Mouse (Mus musculus): ENCODE data around the gene Atp4b. TPM values are rescaled to one million over a fixed set of nuclear protein-coding genes. Genes with fewer than 3 reads are reported as not detected.
A peak's percentile ranks its signal among the peaks of the same experiment; 100 is the strongest.

Gene Atp4b
- polyA plus RNA-seq, 1 experiment from 2014 or later: not detected

DNA sequence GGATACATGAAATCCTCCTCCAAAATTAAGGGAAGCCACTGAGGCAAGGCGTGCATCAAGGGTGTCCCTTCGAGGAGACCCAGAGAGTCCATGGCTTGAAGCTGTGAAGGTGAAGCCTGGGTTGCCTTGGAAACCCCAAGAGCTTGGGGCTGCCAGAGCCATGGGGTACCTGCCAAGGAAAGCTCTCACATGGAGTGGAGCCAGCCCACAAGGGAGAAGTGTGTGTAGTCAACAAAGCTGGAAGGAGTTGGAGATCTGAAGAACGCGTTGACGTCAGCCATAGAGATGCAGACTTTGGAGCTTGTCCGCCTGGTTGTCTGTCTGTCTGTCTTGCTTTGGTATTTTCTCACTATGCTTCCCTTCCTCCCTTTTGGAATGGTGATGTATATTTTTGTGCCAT, 24.3 kb upstream of the Atp4b start:
- Histone ChIP-seq H3K9ac (replicated peaks; ENCODE audit: low read depth, low read length) (no peak overlapping the region), H3K4me3 (replicated peaks; ENCODE audit: low read length) (no peak overlapping the region)
- ATAC-seq: no peak

DNA sequence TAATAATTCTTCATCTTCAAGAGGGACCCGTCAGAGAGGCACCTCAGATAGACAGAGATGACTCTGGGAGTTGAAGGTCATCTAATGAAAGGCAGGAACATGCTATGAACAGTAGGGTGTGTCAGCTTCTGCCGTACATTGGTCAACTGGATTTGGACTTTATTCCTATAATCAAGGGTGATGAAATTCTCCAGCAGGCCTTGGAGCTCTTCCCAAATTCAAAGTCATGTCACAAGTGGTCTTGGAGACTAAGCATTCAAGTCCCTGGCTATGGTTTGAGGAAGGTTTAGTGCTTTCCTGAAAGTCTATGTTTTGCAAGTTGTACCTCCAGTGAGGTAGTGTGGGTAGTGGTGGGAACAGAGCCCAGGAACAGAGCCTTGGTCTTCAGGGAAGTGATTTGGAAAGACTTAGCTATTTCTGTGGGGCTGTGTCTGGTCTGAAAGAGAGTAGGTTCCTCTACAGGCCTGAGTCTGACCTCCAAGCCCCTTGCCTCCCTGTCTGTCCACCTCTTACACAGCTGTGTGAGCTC, 22.6 kb upstream of the Atp4b start:
- no peaks in the 10 kb centered on the region for H3K9me3 ChIP-seq (ENCODE audit: control insufficient read depth, low read length)
- no peak for ATAC-seq
- 81% methylated on average over 2 of the region's 2 CpGs for WGBS
- H3K36me3 ChIP-seq (ENCODE audit: control insufficient read depth, insufficient read depth): no peaks in the 10 kb centered on the region
- no peak overlapping the region for H3K4me3 ChIP-seq (replicated peaks; ENCODE audit: low read length)
- H3K27me3 ChIP-seq (replicated peaks; ENCODE audit: control insufficient read depth, insufficient read depth, low read length): no peaks in the 10 kb centered on the region
- H3K4me2 ChIP-seq (ENCODE audit: low read length): no peak overlapping the region
- H3K4me1 ChIP-seq (replicated peaks; ENCODE audit: control insufficient read depth, insufficient read depth, low read length): no peaks in the 10 kb centered on the region
- no peak overlapping the region for H3K9ac ChIP-seq (replicated peaks; ENCODE audit: low read depth, low read length)
- H3K27ac ChIP-seq (ENCODE audit: low read length): no peak overlapping the region

More for the DNA sequence above, 24.3 kb upstream of the Atp4b start:
- Histone ChIP-seq H3K36me3 (ENCODE audit: control insufficient read depth, insufficient read depth) (no peaks in the 10 kb centered on the region), H3K9me3 (ENCODE audit: control insufficient read depth, low read length) (no peaks in the 10 kb centered on the region), H3K27me3 (replicated peaks; ENCODE audit: control insufficient read depth, insufficient read depth, low read length) (no peaks in the 10 kb centered on the region), H3K27ac (ENCODE audit: low read length) (no peak overlapping the region), H3K4me2 (ENCODE audit: low read length) (no peak overlapping the region), H3K4me1 (replicated peaks; ENCODE audit: control insufficient read depth, insufficient read depth, low read length) (no peaks in the 10 kb centered on the region)
- WGBS: 85% methylated on average over 6 of the region's 6 CpGs

DNA sequence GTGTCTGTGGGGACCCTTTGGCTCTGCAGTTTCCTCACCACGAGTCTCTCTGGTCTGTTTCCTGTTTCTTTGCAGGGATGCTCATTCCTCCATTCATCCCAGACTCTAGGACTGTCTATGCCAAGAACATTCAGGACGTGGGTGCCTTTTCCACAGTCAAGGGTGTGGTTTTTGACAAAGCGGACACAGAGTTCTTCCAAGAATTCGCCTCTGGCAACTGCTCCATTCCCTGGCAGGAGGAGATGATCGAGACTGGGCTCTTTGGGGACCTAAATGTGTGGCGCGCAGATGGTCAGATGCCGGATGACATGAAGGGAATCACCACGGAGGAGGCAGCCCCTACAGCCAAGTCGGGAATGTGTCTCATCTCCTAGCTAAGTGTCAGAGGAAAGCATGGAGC, 19.3 kb upstream of the Atp4b start:
- no peaks in the 10 kb centered on the region for H3K4me1 ChIP-seq (replicated peaks; ENCODE audit: control insufficient read depth, insufficient read depth, low read length)
- no peak overlapping the region for H3K27ac ChIP-seq (ENCODE audit: low read length)
- H3K9ac ChIP-seq (replicated peaks; ENCODE audit: low read depth, low read length): no peak overlapping the region
- no peaks in the 10 kb centered on the region for H3K36me3 ChIP-seq (ENCODE audit: control insufficient read depth, insufficient read depth)
- 80% methylated on average over 10 of the region's 10 CpGs for WGBS
- H3K4me2 ChIP-seq (ENCODE audit: low read length): no peak overlapping the region
- no peak overlapping the region for H3K4me3 ChIP-seq (replicated peaks; ENCODE audit: low read length)
- no peak for ATAC-seq
- no peaks in the 10 kb centered on the region for H3K9me3 ChIP-seq (ENCODE audit: control insufficient read depth, low read length)
- no peaks in the 10 kb centered on the region for H3K27me3 ChIP-seq (replicated peaks; ENCODE audit: control insufficient read depth, insufficient read depth, low read length)

DNA sequence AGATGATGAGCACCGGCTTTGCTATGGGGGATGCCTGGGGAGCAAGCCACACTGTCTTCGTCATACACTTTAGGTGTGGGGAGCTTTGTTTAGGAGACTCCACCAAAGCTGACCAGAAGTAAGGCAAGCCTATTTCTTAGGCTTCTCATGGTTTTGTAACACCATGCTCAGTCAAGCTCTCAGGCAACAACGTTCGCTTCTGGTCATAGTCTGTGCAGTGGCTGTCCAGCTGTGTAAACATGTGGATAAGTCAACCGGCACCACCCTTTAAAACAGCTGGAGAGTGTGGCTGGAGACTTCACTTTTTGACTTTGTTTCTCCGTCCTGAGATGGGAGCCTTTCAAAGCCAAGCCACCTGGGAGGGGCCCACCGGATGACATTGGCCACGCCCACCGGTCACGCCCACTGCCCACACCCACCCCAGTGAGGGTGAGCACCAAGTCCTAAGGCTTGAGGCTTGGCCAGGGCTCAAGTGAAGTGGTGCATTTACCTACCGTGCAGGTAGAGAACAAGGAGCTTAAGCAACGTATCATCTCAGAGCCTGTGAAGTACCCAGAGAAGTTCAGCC, 17.3 kb upstream of the Atp4b start:
- Histone ChIP-seq H3K4me1 (replicated peaks; ENCODE audit: control insufficient read depth, insufficient read depth, low read length) (no peaks in the 10 kb centered on the region), H3K27ac (ENCODE audit: low read length) (no peak overlapping the region), H3K9me3 (ENCODE audit: control insufficient read depth, low read length) (no peaks in the 10 kb centered on the region), H3K4me3 (replicated peaks; ENCODE audit: low read length) (no peak overlapping the region), H3K36me3 (ENCODE audit: control insufficient read depth, insufficient read depth) (no peaks in the 10 kb centered on the region), H3K9ac (replicated peaks; ENCODE audit: low read depth, low read length) (no peak overlapping the region), H3K27me3 (replicated peaks; ENCODE audit: control insufficient read depth, insufficient read depth, low read length) (no peaks in the 10 kb centered on the region), H3K4me2 (ENCODE audit: low read length) (no peak overlapping the region)
- 64% methylated on average over 12 of the region's 12 CpGs for WGBS
- no peak for ATAC-seq

DNA sequence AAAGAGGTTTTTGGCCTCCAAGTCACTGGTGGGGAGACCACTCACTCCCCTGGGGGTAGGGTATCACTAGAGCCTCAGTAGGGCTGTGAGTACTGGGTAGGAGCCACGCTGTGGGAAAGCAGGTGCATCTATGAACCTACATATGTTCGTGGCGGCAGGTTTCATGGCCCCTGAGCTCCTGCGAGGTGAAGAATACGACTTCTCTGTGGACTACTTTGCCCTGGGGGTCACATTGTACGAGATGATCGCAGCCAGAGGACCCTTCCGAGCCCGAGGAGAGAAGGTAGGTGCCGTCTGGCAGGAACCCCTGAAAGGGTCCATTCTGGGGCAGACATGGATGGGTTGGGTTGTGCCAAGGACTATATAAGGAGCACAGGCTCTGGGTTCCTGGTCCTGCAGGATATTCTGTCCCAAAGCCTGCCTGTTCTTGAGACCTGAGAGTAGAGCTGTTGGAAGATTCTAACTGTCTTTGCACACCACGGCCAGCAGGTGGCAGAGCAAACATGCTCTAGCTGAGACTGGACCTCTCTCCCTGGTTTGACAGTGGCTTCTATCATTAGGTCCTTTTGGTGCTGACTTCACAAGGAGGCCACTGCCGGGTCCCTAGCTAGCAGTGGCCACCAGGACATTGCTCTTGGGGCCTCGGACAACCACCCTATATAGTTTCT, 16.4 kb upstream of the Atp4b start:
- no peaks in the 10 kb centered on the region for H3K4me1 ChIP-seq (replicated peaks; ENCODE audit: control insufficient read depth, insufficient read depth, low read length)
- H3K4me3 ChIP-seq (replicated peaks; ENCODE audit: low read length): no peak overlapping the region
- no peak overlapping the region for H3K9ac ChIP-seq (replicated peaks; ENCODE audit: low read depth, low read length)
- H3K9me3 ChIP-seq (ENCODE audit: control insufficient read depth, low read length): no peaks in the 10 kb centered on the region
- H3K4me2 ChIP-seq (ENCODE audit: low read length): no peak overlapping the region
- 65% methylated on average over 13 of the region's 13 CpGs for WGBS
- no peaks in the 10 kb centered on the region for H3K27me3 ChIP-seq (replicated peaks; ENCODE audit: control insufficient read depth, insufficient read depth, low read length)
- no peak overlapping the region for H3K27ac ChIP-seq (ENCODE audit: low read length)
- ATAC-seq: no peak
- no peaks in the 10 kb centered on the region for H3K36me3 ChIP-seq (ENCODE audit: control insufficient read depth, insufficient read depth)

DNA sequence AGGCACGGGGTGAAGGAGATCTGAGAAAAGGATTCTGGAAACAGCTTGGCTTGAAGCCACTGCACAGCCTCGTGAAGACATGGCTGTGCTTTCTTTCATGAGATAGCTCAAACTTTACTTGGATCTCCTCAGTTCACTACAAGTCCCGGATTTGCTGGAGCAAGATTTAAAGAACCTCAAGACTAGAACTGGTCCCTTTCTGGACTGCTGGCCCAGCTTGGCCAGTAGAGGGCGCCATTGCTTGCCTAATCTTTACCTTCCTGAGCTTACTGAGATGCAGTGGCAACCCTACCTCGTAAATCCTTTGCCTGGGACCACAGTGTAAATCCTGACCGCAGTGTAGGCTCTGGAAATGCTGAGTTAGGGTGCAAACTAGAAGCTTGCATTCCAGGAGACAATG, 15.0 kb upstream of the Atp4b start:
- H3K9ac ChIP-seq (replicated peaks; ENCODE audit: low read depth, low read length): no peak overlapping the region
- no peak overlapping the region for H3K4me3 ChIP-seq (replicated peaks; ENCODE audit: low read length)
- no peak overlapping the region for H3K27ac ChIP-seq (ENCODE audit: low read length)
- no peaks in the 10 kb centered on the region for H3K4me1 ChIP-seq (replicated peaks; ENCODE audit: control insufficient read depth, insufficient read depth, low read length)
- WGBS: 27% methylated on average over 6 of the region's 6 CpGs
- H3K36me3 ChIP-seq (ENCODE audit: control insufficient read depth, insufficient read depth): no peaks in the 10 kb centered on the region
- H3K4me2 ChIP-seq (ENCODE audit: low read length): no peak overlapping the region
- H3K27me3 ChIP-seq (replicated peaks; ENCODE audit: control insufficient read depth, insufficient read depth, low read length): no peaks in the 10 kb centered on the region
- H3K9me3 ChIP-seq (ENCODE audit: control insufficient read depth, low read length): no peaks in the 10 kb centered on the region
- ATAC-seq: 0 out of 2 replicates have a peak, but pooled peaks have one; percentile 45

DNA sequence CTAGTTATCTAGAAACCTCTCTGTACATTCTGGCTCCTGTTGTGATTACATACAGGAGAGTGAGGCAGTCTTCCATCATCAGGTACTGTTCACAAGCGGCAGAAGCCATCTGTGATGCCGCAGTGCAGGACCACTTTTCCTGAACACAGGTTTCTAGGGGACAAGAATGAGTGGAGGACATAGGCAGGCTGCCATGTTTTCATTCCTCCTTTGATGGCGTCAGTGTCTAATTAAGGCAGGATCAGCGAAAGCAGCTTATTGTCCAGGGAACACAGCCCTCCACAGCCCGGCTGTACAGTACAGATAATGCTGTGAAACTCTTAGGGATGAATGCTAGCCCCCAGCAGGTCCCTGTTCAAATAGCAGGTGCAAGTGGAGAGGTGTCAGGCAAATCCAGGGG, 9.4 kb upstream of the Atp4b start:
- H3K27me3 ChIP-seq (replicated peaks; ENCODE audit: control insufficient read depth, insufficient read depth, low read length): no peaks in the 10 kb centered on the region
- no peak overlapping the region for H3K4me2 ChIP-seq (ENCODE audit: low read length)
- H3K9ac ChIP-seq (replicated peaks; ENCODE audit: low read depth, low read length): no peak overlapping the region
- H3K9me3 ChIP-seq (ENCODE audit: control insufficient read depth, low read length): no peaks in the 10 kb centered on the region
- WGBS: 40% methylated on average over 5 of the region's 5 CpGs
- no peak overlapping the region for H3K4me3 ChIP-seq (replicated peaks; ENCODE audit: low read length)
- no peaks in the 10 kb centered on the region for H3K4me1 ChIP-seq (replicated peaks; ENCODE audit: control insufficient read depth, insufficient read depth, low read length)
- no peak overlapping the region for H3K27ac ChIP-seq (ENCODE audit: low read length)
- ATAC-seq: no peak
- no peaks in the 10 kb centered on the region for H3K36me3 ChIP-seq (ENCODE audit: control insufficient read depth, insufficient read depth)

DNA sequence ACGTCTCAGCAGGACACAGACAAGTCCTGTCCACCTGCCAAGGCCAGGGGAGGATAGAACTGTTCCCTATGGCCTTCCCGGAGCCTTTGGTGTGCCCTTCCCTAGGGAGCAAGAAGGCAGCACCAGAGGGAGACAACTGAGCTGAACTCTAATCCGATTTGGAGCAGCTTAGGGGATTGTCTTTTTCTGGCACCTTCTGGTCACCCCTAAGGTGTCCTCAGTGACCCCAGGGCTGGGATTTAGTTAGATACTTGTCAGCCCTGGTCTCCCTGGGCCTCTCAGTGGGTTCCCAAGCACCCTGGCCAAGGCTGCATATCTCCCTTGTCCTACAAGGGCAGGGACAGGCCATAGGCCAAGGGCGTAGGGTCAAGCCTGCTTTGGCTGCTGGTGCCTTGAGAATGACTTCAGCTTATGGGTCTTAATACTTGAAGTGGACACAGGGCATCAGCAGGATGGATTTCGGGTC, 8.1 kb upstream of the Atp4b start, which contains the start of gene Grk1:
Gene Grk1 (plus strand): TSS at position 416 of the 466 bp plus-strand sequence.
- H3K4me2 ChIP-seq (ENCODE audit: low read length): no peak within 1 kb of the TSS
- H3K27ac ChIP-seq (ENCODE audit: low read length): no peak within 1 kb of the TSS
- H3K9me3 ChIP-seq (ENCODE audit: control insufficient read depth, low read length): no peaks in the 10 kb centered on the region
- no peaks in the 10 kb centered on the region for H3K4me1 ChIP-seq (replicated peaks; ENCODE audit: control insufficient read depth, insufficient read depth, low read length)
- no peak within 1 kb of the TSS for H3K9ac ChIP-seq (replicated peaks; ENCODE audit: low read depth, low read length)
- H3K27me3 ChIP-seq (replicated peaks; ENCODE audit: control insufficient read depth, insufficient read depth, low read length): no peaks in the 10 kb centered on the region
- no peaks in the 10 kb centered on the region for H3K36me3 ChIP-seq (ENCODE audit: control insufficient read depth, insufficient read depth)
- H3K4me3 ChIP-seq (replicated peaks; ENCODE audit: low read length): no peak within 1 kb of the TSS
- 84% methylated on average over 5 of the region's 5 CpGs for WGBS
- ATAC-seq: no peak

DNA sequence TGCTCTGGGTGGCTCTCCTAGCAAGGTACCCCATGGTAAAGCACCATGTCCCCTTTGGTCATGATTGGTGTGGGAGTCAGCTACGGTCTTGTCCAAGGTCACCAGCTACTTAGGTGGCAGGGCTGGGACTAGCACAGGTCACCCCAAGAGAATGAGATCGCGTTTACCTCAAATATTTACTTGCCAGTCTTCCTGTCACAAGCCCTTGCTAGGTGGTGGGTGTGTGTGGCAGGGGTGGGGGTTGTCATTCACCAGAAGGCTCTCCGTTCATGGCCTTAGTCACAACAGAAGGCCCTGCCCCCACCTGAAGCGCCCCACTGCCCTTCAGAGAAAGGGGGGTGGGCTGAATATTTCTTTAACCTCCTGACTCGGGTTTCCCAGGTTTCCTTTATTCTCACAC, 6.9 kb upstream of the Atp4b start:
- Histone ChIP-seq H3K4me1 (replicated peaks; ENCODE audit: control insufficient read depth, insufficient read depth, low read length) (no peaks in the 10 kb centered on the region), H3K4me3 (replicated peaks; ENCODE audit: low read length) (no peak overlapping the region), H3K27me3 (replicated peaks; ENCODE audit: control insufficient read depth, insufficient read depth, low read length) (no peaks in the 10 kb centered on the region), H3K9ac (replicated peaks; ENCODE audit: low read depth, low read length) (no peak overlapping the region), H3K27ac (ENCODE audit: low read length) (no peak overlapping the region), H3K9me3 (ENCODE audit: control insufficient read depth, low read length) (no peaks in the 10 kb centered on the region), H3K36me3 (ENCODE audit: control insufficient read depth, insufficient read depth) (no peaks in the 10 kb centered on the region), H3K4me2 (ENCODE audit: low read length) (no peak overlapping the region)
- no peak for ATAC-seq
- 73% methylated on average over 6 of the region's 6 CpGs for WGBS
